Comparison of ENCODE assay signal across 20 mouse cellular contexts in the genomic region with DNA sequence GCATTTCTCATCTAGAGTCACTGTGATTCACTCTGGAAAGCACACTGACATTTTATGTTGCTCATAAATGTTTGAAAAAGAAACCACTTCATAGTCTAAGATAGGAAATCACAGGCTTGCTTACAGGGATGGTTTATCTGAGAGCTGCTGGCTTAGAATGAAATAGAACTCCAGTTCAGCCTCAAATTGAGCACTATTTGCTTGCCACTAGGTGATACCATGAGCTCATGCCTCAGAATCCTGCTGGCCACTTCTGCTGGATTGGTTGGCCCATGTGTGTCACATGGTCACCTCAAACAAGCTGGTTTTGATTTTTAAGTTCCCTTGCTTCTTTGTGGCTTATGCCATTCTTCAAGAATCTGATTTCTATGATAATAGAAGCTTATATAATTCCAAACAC.
A peak's percentile ranks its signal among the peaks of the same experiment; 100 is the strongest.
DNase-seq lines count a peak whose midpoint lies in the region; ATAC-seq lines count a peak whose summit lies in the region.
"Had no signal": no experiment of that assay in that cellular context is flagged by ENCODE, and none has a peak within 500 bp of the region (broad histone marks: within the 10 kb centered on the region; RNA-seq: fewer than 3 reads in every experiment).

No protein-coding gene starts in this region.

- ATAC-seq in frontal cortex, adult (ENCODE audit: low TSS enrichment): peak; percentile 52; the same call in 1 of the 2 replicates
- ATAC-seq: activated CD4-positive, CD25-positive, alpha-beta regulatory T cell, adult 4 months; forebrain, embryonic 14.5 days; forebrain, embryonic 16.5 days; Patski had no signal

- no peak for DNase-seq in frontal cortex, adult 2 months (ENCODE audit: extremely low spot score in 1 of 2, low spot score in 1 of 2)
- DNase-seq in NIH3T3 (ENCODE audit: low read depth): peak; percentile 15
- DNase-seq in kidney, adult 18-20 months: no peak
- no peak for DNase-seq in gastrocnemius, adult 18-20 months (ENCODE audit: low spot score)
- DNase-seq: adrenal gland, adult 8-10 months; adrenal gland, postnatal 14 days; adrenal gland, postnatal 36 days; B cell, adult 2 months; cerebellum, adult 11 months; cerebellum, adult 18-20 months; cerebellum, adult 8-10 months; cerebellum, adult 9-11 months; cerebellum, postnatal 14 days; cerebellum, postnatal 36 days; embryo, embryonic 11 days had no signal
